Mouse (Mus musculus) spleen, adult 18-20 months (tissue): ENCODE results near the gene Chd3.

Experiments used
- DNase-seq, 2 experiments: peaks; one replicate each; pipeline ENCODE4 v3.0.0; 2022; ENCODE audit warnings: mixed read lengths in 2 of 2

The Chd3 gene

DNA sequence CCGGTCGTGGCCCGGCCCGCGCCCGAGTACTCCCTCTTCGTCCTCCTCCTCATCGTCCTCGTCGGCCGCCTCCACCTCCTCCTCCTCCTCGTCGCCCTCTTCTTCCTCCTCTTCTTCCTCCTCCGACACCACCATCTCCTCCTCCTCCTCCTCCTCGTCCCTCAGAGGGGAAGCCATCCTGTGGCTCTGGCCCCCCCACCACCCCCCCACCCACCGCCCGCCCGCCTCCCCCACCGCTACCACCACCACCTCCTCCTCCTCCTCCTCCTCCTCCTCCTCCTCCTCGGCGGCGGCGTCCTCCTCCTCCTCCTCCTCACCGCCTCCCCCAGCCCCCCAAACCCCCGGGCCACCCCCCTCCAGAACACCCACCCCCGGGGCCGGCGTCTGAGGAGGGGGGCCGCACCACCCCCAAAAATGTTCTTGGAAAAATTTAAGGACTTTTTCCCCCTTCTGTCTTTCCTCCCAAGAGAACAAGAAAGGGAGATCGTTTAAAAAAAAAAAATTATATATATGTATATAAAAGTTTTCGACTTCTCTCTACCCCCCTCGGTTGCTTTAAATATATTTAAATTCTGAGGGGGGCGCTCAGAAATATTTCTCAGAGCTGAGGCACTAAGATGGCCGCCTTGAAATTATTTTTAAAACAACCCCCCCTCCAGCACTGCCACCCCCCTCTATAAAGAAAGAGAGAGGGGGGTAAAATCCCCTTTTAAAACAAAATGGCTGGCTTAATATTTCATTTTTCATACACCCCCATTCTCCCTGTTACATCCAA, at the start of gene Chd3:
Gene Chd3 (minus strand): TSS at position 192 of the 775 bp plus-strand sequence.
- DNase-seq = no peak

DNA sequence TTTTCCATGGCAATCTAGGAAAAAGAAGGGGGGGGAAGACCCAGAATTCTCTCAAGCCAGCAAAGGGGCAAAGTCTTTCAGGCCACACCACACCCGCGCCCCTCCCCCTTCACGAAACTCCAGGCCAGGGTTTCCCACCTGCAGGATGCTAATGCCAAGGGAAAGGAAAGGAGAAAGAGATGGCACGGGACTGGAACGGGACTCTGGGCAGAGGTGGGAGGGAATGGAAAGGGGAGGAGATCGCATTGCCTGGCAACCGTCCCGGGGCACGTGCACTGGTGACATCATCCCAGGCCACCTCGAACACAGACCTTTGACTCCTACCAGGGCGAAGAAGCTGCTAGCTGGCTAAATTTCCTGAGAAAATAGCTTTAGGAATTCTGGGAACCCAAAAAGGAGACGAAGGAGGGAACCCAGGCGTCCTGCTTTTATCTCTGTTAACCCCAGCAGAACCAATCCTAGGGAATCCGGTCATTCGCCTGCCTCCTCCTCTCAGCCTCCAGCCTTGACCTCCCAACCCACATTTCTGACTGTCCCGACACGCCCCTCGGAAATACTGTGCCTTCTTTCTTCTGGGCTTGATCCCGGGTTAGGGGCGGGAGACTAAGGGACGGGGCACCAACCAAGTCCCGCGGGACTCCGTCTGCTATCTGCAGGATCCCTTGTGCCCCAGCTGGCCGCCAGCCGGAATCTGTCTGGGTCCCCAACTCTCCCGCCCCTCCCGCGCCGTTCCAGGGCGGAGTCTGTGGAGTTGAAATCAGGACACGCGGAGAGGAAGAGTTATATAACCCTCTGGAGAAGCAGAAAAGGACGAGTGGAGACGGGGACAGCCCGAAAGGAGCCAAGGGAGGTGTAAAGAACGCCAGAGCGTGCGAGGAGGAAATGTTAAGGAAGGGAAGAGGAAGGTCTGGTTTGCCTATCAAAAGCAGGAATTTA, 48.5 kb upstream of the Chd3 start:
- peak in 1 of 2 experiments; percentile 57 for DNase-seq

DNA sequence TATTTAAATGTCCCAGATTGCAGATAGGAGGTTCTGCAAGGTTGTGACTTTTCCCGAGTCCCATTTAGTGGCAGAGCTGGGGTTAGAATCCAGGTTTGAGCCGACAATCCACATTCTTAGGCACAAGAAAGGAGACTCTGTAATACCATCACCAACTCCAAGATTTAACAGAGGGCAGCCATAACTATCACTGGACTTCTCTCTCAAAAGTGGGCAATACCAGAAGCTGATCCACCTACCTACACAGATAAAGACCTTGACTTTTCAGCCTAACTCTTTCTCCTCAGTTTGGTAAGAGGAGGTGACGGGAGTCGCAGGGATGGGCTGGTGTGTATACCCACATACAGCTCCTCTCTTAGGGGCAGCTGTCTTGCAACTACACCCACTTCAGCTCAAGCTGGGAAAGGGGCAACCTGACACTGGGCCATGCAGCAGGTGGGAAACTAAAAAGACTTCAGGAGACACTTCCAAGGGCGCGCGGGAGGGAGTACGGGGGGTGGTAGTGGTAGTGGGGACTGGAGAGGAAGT, 47.8 kb upstream of the Chd3 start:
- no peak for DNase-seq

GRCm38 (mm10) chr11:69416509-69416908, 47.3 kb upstream of the Chd3 start:
- no peak for DNase-seq

GRCm38 (mm10) chr11:69415668-69416451, 46.7 kb upstream of the Chd3 start:
- no peak for DNase-seq

DNA sequence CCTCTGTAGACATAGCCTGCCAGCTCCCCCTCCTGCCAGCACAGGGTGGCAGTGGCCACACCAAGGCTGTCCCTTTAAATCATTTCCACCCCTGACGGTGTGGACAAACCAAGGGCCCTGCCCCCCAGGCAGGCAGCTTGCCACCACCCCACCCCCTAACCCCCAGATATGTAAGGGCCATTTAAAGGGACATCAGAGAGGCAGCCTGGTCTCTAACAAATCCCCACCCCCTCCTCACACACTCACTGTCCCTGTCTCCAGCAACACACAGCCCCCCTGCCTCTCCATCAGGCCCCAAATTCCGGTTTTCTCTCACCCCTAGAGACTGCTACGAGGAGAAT, 46.1 kb upstream of the Chd3 start:
- DNase-seq = no peak

DNA sequence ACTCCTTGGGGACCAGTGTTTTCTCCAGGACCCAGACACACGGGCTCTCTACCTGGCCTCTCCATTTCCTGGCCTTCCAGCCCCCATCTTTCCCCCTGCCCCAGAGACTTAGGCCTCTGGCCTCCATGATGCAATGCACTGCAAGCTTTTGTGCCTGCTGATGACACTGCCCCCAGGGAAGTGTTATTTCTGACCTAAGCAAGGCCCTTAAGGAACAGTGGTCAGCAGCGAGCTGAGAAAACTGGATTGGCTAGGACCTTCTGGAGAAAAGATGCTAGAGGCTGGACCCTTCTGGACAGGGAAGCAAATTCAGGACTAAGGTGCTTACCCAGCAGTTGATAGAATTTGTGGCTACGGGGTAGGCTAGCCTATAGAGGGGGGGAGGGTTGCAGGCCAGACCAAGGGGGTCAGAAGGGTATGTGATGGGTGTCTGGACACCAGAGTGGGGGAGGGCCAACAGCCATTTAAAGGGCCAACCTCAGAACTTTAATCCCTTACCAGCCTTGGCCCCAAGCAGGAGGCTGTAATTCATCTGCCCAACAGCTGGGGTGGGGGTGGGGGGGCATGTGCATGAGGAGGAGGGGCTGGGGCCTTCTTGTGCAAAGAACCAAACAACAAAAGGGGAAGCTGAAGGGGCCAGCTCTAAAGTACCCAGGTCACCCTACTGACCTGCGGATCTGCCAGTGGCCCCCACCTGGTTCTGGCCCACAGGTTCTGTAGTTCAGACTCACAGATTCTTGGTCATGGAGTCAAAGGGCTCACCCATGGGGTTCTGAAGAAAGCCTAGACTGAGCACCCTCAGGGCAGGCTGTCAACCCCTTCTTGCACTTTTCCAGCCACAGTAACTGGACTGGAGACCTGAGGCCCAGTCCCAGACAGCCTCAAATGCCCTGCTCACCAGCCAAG, 45.5 kb upstream of the Chd3 start:
- DNase-seq = no peak

GRCm38 (mm10) chr11:69413221-69414181, 44.3 kb upstream of the Chd3 start, which contains the start of gene Kdm6b:
Kdm6b (minus strand) TSS chr11:69413675.
- no peak for DNase-seq

DNA sequence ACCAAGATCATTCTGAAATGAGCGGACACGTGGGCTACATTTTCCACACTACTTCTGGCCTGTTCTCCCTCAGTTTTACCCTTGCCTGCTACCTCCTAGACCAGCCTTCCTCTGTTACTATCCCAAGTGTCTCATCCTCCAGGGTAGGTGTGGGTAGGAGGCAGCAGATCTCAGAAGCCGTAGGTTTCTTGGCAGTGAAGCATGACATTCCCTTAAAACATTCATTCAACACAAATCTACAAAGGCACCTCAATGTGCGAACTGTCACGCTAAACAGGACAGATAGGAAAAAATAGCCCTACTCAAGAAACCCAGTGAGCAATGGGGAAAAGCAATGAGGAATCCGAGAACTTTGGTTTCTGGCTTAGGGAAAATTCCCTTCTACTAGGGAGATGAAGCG, 43.3 kb upstream of the Chd3 start:
- no peak for DNase-seq

- DNase-seq = peak in 1 of 2 experiments; percentile 54
Measured at GRCm38 (mm10) chr11:69411538-69412203, 42.5 kb upstream of the Chd3 start.

GRCm38 (mm10) chr11:69411073-69411535, 41.9 kb upstream of the Chd3 start:
- peak; percentile 81 to 90 for DNase-seq

- peak; percentile 73 to 75 for DNase-seq
Measured at GRCm38 (mm10) chr11:69410310-69411072, 41.3 kb upstream of the Chd3 start.

DNA sequence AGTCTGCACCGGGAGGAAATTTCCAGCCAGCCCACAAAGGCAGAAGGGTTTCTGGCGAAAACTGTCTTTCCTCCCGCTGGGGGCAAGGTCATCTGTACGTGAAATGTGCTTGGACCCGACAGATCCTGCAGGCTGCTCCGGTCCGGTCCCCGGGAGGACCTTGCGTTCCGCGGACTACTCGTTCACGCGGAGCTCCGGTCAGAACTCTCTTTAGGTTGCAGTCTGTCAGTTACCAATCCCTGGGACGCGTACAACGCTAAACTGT, 40.8 kb upstream of the Chd3 start:
- DNase-seq = no peak

GRCm38 (mm10) chr11:69409378-69410044, 40.3 kb upstream of the Chd3 start:
- DNase-seq = peak; percentile 81 to 89

DNA sequence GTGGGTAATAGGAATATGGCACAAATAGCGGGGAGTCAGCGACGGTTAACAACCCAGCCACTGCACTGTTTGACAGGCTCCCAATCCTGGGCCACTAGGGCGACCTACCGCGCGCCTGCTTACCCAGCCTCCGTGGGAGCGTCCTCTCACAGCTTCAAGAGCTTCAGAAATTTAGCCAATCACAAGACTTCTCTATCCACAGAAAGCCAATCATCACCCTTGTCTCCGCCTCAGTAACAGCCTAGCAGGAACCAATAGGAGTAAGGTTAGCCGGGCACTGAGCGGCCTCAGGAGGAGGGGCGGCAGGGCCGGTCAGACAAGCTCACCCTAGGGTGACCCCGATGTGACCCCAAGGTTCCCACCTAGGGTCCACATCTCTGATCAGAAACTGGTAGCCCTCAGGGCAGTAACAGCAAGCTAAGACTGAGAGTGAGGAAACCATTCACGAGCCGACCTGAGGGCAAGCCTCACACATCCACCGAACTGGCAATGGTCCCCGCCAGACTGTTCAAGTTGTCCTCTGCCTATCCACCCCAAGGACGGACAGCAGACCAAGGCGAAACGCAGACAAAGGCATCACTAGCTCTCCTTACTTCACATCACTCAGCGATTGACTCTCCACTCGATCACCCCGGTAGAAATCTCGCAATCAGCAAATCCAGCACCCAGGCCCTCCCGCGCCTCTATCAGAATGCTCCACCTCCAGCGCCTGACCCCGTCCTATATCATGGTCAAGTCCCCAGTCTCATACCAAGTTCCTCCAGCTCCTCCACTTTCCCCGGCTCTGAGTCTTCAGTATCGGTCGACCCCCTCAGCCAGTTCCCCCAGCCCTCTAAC, 39.6 kb upstream of the Chd3 start:
- peak; percentile 65 to 71 for DNase-seq

- no peak for DNase-seq
Measured at GRCm38 (mm10) chr11:69407724-69408004, 38.5 kb upstream of the Chd3 start.

DNA sequence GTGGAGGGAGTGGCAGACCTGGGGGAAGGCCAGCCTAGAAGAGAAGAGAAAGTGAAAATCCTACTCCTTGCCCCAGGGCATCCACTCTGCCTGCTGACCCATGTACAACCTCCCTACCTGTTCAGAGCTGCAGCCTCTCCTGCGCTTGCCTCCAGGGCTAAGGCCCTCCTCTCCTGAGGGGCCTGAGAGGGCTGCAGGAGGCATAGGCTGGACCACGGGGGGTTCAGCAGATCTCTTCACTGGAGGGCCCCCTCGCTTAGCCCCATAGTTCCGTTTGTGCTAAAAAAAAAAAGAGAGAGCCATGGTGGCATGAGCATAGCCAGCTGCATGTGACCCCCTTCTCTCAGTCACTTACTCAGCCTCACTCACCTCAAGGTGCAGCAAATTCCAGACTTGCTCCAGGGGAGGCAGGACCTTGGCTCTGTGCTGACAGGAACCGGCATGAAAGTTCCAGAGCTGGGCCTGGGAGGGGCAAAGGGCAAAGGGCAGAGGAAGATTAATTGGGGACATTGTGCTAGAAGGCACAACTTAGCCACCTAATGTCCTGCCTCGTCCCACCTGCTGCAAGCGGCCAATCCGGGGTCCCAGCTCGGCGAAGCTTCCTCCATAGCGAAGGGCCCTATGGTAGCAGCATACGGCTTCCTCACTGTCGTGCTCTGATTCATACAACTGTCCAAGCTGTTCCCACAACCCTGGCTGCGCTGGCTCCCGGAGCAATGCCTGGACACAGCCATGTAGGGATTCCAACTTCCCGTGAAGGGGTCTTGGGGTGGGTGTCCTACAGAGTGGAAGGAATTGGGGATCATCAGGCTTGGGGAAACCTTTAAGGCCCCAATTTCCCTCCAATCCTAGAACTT, 37.9 kb upstream of the Chd3 start:
- no peak for DNase-seq
